Comparison of ENCODE assay signal across 13 mouse cellular contexts in the genomic region with DNA sequence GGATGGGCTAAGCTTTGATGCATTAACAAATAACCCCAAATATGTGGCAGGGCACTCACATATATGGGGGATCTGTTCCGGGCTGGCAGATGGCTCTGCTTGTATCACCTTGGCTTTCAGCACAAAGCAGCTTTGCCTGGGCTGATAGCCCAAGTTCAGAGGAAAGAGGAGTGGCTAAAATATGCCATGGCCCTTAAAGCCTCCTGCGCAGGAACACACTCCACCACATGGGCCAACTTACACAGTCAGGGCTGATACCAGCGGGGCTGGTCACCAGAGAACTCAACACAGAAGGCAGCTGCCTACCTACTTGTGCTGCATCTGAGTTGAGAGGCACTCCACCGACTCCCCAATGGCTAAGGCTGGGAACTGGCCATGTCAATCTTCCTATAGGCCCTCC.
DNase-seq lines count a peak whose midpoint lies in the region.
"Had no signal": no experiment of that assay in that cellular context is flagged by ENCODE, and none has a peak within 500 bp of the region (broad histone marks: within the 10 kb centered on the region; RNA-seq: fewer than 3 reads in every experiment).

No protein-coding gene starts in this region.

- peak; percentile 68 to 69 for DNase-seq in cerebellum, postnatal 10 days
- DNase-seq in cerebellum, adult 9-10 months, result no peak
- peak; percentile 45 to 65 for DNase-seq in lung, adult 18-20 months
- DNase-seq in lung, postnatal 14 days, result no peak
- DNase-seq in lung, postnatal 25 days (ENCODE audit: low spot score), result peak; percentile 53
- DNase-seq in right cerebral cortex, postnatal 36 days (ENCODE audit: low spot score in 2 of 2), result no peak
- no peak for DNase-seq in thymus, postnatal 25 days
- DNase-seq: gastrocnemius, postnatal 36 days; heart, postnatal 36 days; kidney, adult 8-10 months; kidney, postnatal 14 days; layer of hippocampus, postnatal 36 days; right cerebral cortex, postnatal 14 days had no signal

Comparison
In these comparisons a context has a peak if more than half of its experiments do, and no peak if none do; other contexts are left out.
1. DNase-seq: peak in cerebellum, postnatal 10 days (2 of 2), lung, adult 18-20 months (2 of 2) and lung, postnatal 25 days (single experiment); none in cerebellum, adult 9-10 months (single experiment), lung, postnatal 14 days (single experiment), right cerebral cortex, postnatal 36 days (0 of 2) and thymus, postnatal 25 days (single experiment).